In genomic region chr5:4756871-4757711, GRCm38 (mm10) we compare ENCODE assay signal across 8 mouse cellular contexts. TPM values are rescaled to one million over a fixed set of nuclear protein-coding genes. Genes with fewer than 3 reads are reported as not detected.
A peak's percentile ranks its signal among the peaks of the same experiment; 100 is the strongest.
DNase-seq lines count a peak whose midpoint lies in the region; ATAC-seq lines count a peak whose summit lies in the region.

No protein-coding gene starts in this region.

- peaks cover 11% of the 10 kb centered on the region for H3K36me3 ChIP-seq in intestine, embryonic 14.5 days (ENCODE audit: control insufficient read depth, insufficient read depth, low read length)
- peaks cover 5% of the 10 kb centered on the region; the same call in 1 of the 2 replicates for H3K36me3 ChIP-seq in stomach, embryonic 14.5 days (ENCODE audit: control insufficient read depth, insufficient read depth, low read length)

- peak; percentile 81 for DNase-seq in adrenal gland, postnatal 10 days
- DNase-seq in embryo, embryonic 10.5 days (ENCODE audit: low spot score): peak; percentile 74
- peak; percentile 53 to 57 for DNase-seq in gastrocnemius, postnatal 36 days
- peak; percentile 87 for DNase-seq in intestine, embryonic 14.5 days (ENCODE audit: low spot score)
- peak; percentile 60 to 66 for DNase-seq in left cerebral cortex, postnatal 36 days (ENCODE audit: low spot score in 2 of 2)
- DNase-seq in mesoderm, embryonic 11.5 days (ENCODE audit: low read depth, low spot score): peak; percentile 56
- DNase-seq in B cell, adult 2 months: no peak

- under 1% methylated on average over 74 of the region's 80 CpGs for WGBS in intestine, embryonic 14.5 days
- WGBS in stomach, embryonic 14.5 days: under 1% methylated on average over 80 of the region's 80 CpGs

- H3K4me1 ChIP-seq in intestine, embryonic 14.5 days (replicated peaks; ENCODE audit: control insufficient read depth, insufficient read depth, low read length): peaks cover 9% of the 10 kb centered on the region
- peaks cover 17% of the 10 kb centered on the region; the same call in 1 of the 2 replicates for H3K4me1 ChIP-seq in stomach, embryonic 14.5 days (ENCODE audit: control insufficient read depth, insufficient read depth, low read length)

- peak; percentile 49 for ATAC-seq in intestine, embryonic 14.5 days (replicated peaks; ENCODE audit: low FRiP score, low TSS enrichment, low read depth)
- ATAC-seq in stomach, embryonic 14.5 days (ENCODE audit: insufficient number of reproducible peaks, insufficient read depth, low FRiP score, low read depth): peak; percentile 64

- H3K27me3 ChIP-seq in intestine, embryonic 14.5 days (replicated peaks; ENCODE audit: control insufficient read depth, insufficient read depth, low read length): no peaks in the 10 kb centered on the region
- no peaks in the 10 kb centered on the region for H3K27me3 ChIP-seq in stomach, embryonic 14.5 days (ENCODE audit: control insufficient read depth, insufficient read depth, low read length)

- H3K9ac ChIP-seq in intestine, embryonic 14.5 days (ENCODE audit: low read length): peak overlapping the region; percentile 95
- peak overlapping the region; percentile 96 for H3K9ac ChIP-seq in stomach, embryonic 14.5 days (replicated peaks; ENCODE audit: low read depth, low read length)

- H3K9me3 ChIP-seq in intestine, embryonic 14.5 days (ENCODE audit: control insufficient read depth, low read length): no peaks in the 10 kb centered on the region
- H3K9me3 ChIP-seq in stomach, embryonic 14.5 days (ENCODE audit: control insufficient read depth, low read depth, low read length): no peaks in the 10 kb centered on the region

- intact Hi-C loops in gastrocnemius, postnatal 36 days (cut with DNase I): no loop called here
- intact Hi-C loops in left cerebral cortex, postnatal 36 days (cut with DNase I): loop anchor here (5.0 to 10.0 kb wide), 3 partner anchors 155 to 495 kb away; no protein-coding TSS in a partner anchor

- H3K4me3 ChIP-seq in intestine, embryonic 14.5 days (ENCODE audit: low read depth, low read length): peak overlapping the region; percentile 91
- H3K4me3 ChIP-seq in stomach, embryonic 14.5 days (ENCODE audit: low read depth, low read length): peak overlapping the region; percentile 92

- peak overlapping the region; percentile 80 for H3K4me2 ChIP-seq in intestine, embryonic 14.5 days (ENCODE audit: low read length)
- peak overlapping the region; percentile 97 for H3K4me2 ChIP-seq in stomach, embryonic 14.5 days (replicated peaks; ENCODE audit: low read depth, low read length)

- peak overlapping the region; percentile 98 for H3K27ac ChIP-seq in intestine, embryonic 14.5 days (ENCODE audit: low read depth)
- peak overlapping the region; percentile 99 for H3K27ac ChIP-seq in stomach, embryonic 14.5 days (ENCODE audit: low read length)

RNA-seq across cellular contexts. Expression of gene Fzd1, which starts 0.7 kb away (rescaled TPM):
- 10 to 100 TPM; 17.5 to 20.9 TPM for total RNA-seq in adrenal gland, postnatal 10 days (2021)
- total RNA-seq in gastrocnemius, postnatal 36 days (2021): 1 to 10 TPM; 3.1 to 3.3 TPM
- 22.0 and 22.8 TPM in 2 replicates for polyA plus RNA-seq in intestine, embryonic 14.5 days (2014; fragmentation: Nextera tagmentation; extraction: Ambion mirVana)
- total RNA-seq in left cerebral cortex, postnatal 36 days (2021): 10 to 100 TPM; 12.9 to 14.1 TPM
- 25.7 and 34.6 TPM in 2 replicates for polyA plus RNA-seq in stomach, embryonic 14.5 days (2014; fragmentation: Nextera tagmentation; extraction: Ambion mirVana)

Comparison
In these comparisons a context has a peak if more than half of its experiments do, and no peak if none do; other contexts are left out.
1. DNase-seq: peak in adrenal gland, postnatal 10 days (single experiment), embryo, embryonic 10.5 days (single experiment), gastrocnemius, postnatal 36 days (2 of 2), intestine, embryonic 14.5 days (single experiment), left cerebral cortex, postnatal 36 days (2 of 2) and mesoderm, embryonic 11.5 days (single experiment); none in B cell, adult 2 months (0 of 2).